Mouse (Mus musculus) heart, embryonic 11.5 days (tissue): ENCODE data around the gene Gm5868. TPM values are rescaled to one million over a fixed set of nuclear protein-coding genes. Genes with fewer than 3 reads are reported as not detected.
A peak's percentile ranks its signal among the peaks of the same experiment; 100 is the strongest.

Experiments used
- ATAC-seq: fragments of 200-750 bp; cut with Nextera tagmentation; replicated peaks from 2 replicates; pipeline ENCODE4 v1.8.0; 2017; ENCODE audit warnings: moderate library complexity; ENCODE audit not compliant: insufficient number of reproducible peaks, low FRiP score, low TSS enrichment
- H3K27ac ChIP-seq: fragments of 300-500 bp; sonication (generic); 2 replicates; pipeline ENCODE4 v1.5.1; 2014; ENCODE audit warnings: mild to moderate bottlenecking, low read depth, low read length
- H3K27me3 ChIP-seq: fragments of 300-500 bp; sonication (generic); 2 replicates; pipeline ENCODE4 v1.6.1; 2014; ENCODE audit warnings: mild to moderate bottlenecking, low read length, mixed read lengths; ENCODE audit not compliant: control insufficient read depth, insufficient read depth
- H3K36me3 ChIP-seq: fragments of 300-500 bp; sonication (generic); 2 replicates; pipeline ENCODE4 v1.6.1; 2014; ENCODE audit warnings: mild to moderate bottlenecking, low read length, moderate library complexity, mixed read lengths; ENCODE audit not compliant: control insufficient read depth, insufficient read depth
- H3K4me1 ChIP-seq: fragments of 300-500 bp; sonication (generic); 2 replicates; pipeline ENCODE4 v1.6.1; 2014; ENCODE audit warnings: low read length; ENCODE audit not compliant: control insufficient read depth, insufficient read depth
- H3K4me2 ChIP-seq: fragments of 300-500 bp; sonication (generic); 2 replicates; pipeline ENCODE4 v1.6.1; 2014; ENCODE audit warnings: mild to moderate bottlenecking, moderate library complexity
- H3K4me3 ChIP-seq: fragments of 300-500 bp; sonication (generic); 2 replicates; pipeline ENCODE4 v1.5.1; 2014; ENCODE audit warnings: low read depth, low read length
- H3K9ac ChIP-seq: fragments of 300-500 bp; sonication (generic); 2 replicates; pipeline ENCODE4 v1.6.1; 2014; ENCODE audit warnings: mild to moderate bottlenecking, low read depth, low read length, moderate library complexity
- H3K9me3 ChIP-seq: fragments of 300-500 bp; sonication (generic); replicated peaks from 2 replicates; pipeline ENCODE4 v1.6.1; 2016; ENCODE audit warnings: low read length; ENCODE audit not compliant: control insufficient read depth
- WGBS: fragments of 180-500 bp; shearing (Covaris S2); extraction: QIAGEN DNeasy Blood & Tissue Kit; methylation state at CpG from one replicate; pipeline ENCODE4 v1.1.7; 2014; ENCODE audit not compliant: insufficient replicate concordance; 5-methylcytosine and 5-hydroxymethylcytosine counted together
- polyA plus RNA-seq: library from polyadenylated mRNA; unstranded; fragments of >200 nt; fragmentation: Nextera tagmentation; extraction: Ambion mirVana; gene quantifications from 2 replicates; pipeline ENCODE4 v1.2.1, GENCODE M21; 2014

Gm5868 gene
- polyA plus RNA-seq = 0.17 and 0.45 TPM in 2 replicates

- peaks cover 17% of the 10 kb centered on the region for H3K27me3 ChIP-seq
- no peak within 1 kb of the TSS for H3K9ac ChIP-seq
- H3K9me3 ChIP-seq = no peaks in the 10 kb centered on the region
- H3K4me1 ChIP-seq = no peaks in the 10 kb centered on the region
- H3K4me2 ChIP-seq = peak within 1 kb of the TSS; percentile 78
- no peaks in the 10 kb centered on the region for H3K36me3 ChIP-seq
- 4% methylated on average over 38 of the region's 38 CpGs for WGBS
- ATAC-seq = 0 out of 2 replicates have a peak, but pooled peaks have one; percentile 46
- no peak within 1 kb of the TSS for H3K27ac ChIP-seq
- H3K4me3 ChIP-seq = peak within 1 kb of the TSS; percentile 44
Observed at GRCm38 (mm10) chr5:72587192-72587681, at the start of gene Gm5868. Gm5868 (minus strand) TSS chr5:72587551.

- H3K36me3 ChIP-seq = no peaks in the 10 kb centered on the region
- H3K27ac ChIP-seq = no peak overlapping the region
- no peak overlapping the region for H3K4me2 ChIP-seq
- no peak overlapping the region for H3K4me3 ChIP-seq
- no peaks in the 10 kb centered on the region for H3K27me3 ChIP-seq
- 89% methylated on average over 3 of the region's 3 CpGs for WGBS
- H3K9ac ChIP-seq = no peak overlapping the region
- H3K4me1 ChIP-seq = no peaks in the 10 kb centered on the region
- no peaks in the 10 kb centered on the region for H3K9me3 ChIP-seq
- ATAC-seq = no peak
Observed at GRCm38 (mm10) chr5:72636576-72636975, 49.2 kb upstream of the Gm5868 start.

- H3K4me2 ChIP-seq = no peak overlapping the region
- no peaks in the 10 kb centered on the region for H3K27me3 ChIP-seq
- WGBS = 56% methylated on average over 3 of the region's 3 CpGs
- H3K4me3 ChIP-seq = no peak overlapping the region
- no peaks in the 10 kb centered on the region for H3K4me1 ChIP-seq
- no peak overlapping the region for H3K27ac ChIP-seq
- no peaks in the 10 kb centered on the region for H3K36me3 ChIP-seq
- no peak overlapping the region for H3K9ac ChIP-seq
- no peak for ATAC-seq
- H3K9me3 ChIP-seq = no peaks in the 10 kb centered on the region
Observed at GRCm38 (mm10) chr5:72636122-72636521, 48.8 kb upstream of the Gm5868 start.

- no peak overlapping the region for H3K4me3 ChIP-seq
- H3K27ac ChIP-seq = no peak overlapping the region
- 76% methylated on average over 9 of the region's 9 CpGs for WGBS
- no peaks in the 10 kb centered on the region for H3K9me3 ChIP-seq
- H3K4me1 ChIP-seq = no peaks in the 10 kb centered on the region
- H3K36me3 ChIP-seq = no peaks in the 10 kb centered on the region
- H3K4me2 ChIP-seq = no peak overlapping the region
- H3K27me3 ChIP-seq = no peaks in the 10 kb centered on the region
- no peak overlapping the region for H3K9ac ChIP-seq
- no peak for ATAC-seq
Observed at GRCm38 (mm10) chr5:72634791-72635271, 47.5 kb upstream of the Gm5868 start.

- no peak overlapping the region for H3K27ac ChIP-seq
- no peaks in the 10 kb centered on the region for H3K9me3 ChIP-seq
- 77% methylated on average over 6 of the region's 6 CpGs for WGBS
- H3K4me1 ChIP-seq = no peaks in the 10 kb centered on the region
- no peaks in the 10 kb centered on the region for H3K27me3 ChIP-seq
- no peak for ATAC-seq
- H3K9ac ChIP-seq = no peak overlapping the region
- no peak overlapping the region for H3K4me2 ChIP-seq
- H3K36me3 ChIP-seq = no peaks in the 10 kb centered on the region
- no peak overlapping the region for H3K4me3 ChIP-seq
Observed at GRCm38 (mm10) chr5:72630026-72630425, 42.7 kb upstream of the Gm5868 start.

- Histone ChIP-seq H3K9ac (no peak overlapping the region), H3K27me3 (no peaks in the 10 kb centered on the region), H3K4me2 (no peak overlapping the region), H3K4me3 (no peak overlapping the region), H3K27ac (no peak overlapping the region), H3K9me3 (no peaks in the 10 kb centered on the region), H3K4me1 (no peaks in the 10 kb centered on the region), H3K36me3 (no peaks in the 10 kb centered on the region)
- ATAC-seq = no peak
- 72% methylated on average over 1 of the region's 1 CpGs for whole genome bisulfite sequencing
Observed at GRCm38 (mm10) chr5:72621022-72621421, 33.7 kb upstream of the Gm5868 start.

GRCm38 (mm10) chr5:72617413-72617812, 30.1 kb upstream of the Gm5868 start:
- Histone ChIP-seq H3K27me3 (no peaks in the 10 kb centered on the region), H3K36me3 (no peaks in the 10 kb centered on the region), H3K4me2 (no peak overlapping the region), H3K27ac (no peak overlapping the region), H3K9ac (no peak overlapping the region), H3K9me3 (no peaks in the 10 kb centered on the region), H3K4me3 (no peak overlapping the region), H3K4me1 (no peaks in the 10 kb centered on the region)
- 66% methylated on average over 4 of the region's 4 CpGs for WGBS
- no peak for ATAC-seq

GRCm38 (mm10) chr5:72603138-72603537, 15.8 kb upstream of the Gm5868 start:
- H3K27me3 ChIP-seq = no peaks in the 10 kb centered on the region
- no peak overlapping the region for H3K4me2 ChIP-seq
- H3K9me3 ChIP-seq = no peaks in the 10 kb centered on the region
- H3K4me1 ChIP-seq = no peaks in the 10 kb centered on the region
- no peak overlapping the region for H3K4me3 ChIP-seq
- no peak overlapping the region for H3K9ac ChIP-seq
- no peak overlapping the region for H3K27ac ChIP-seq
- no peak for ATAC-seq
- WGBS = 84% methylated on average over 4 of the region's 4 CpGs
- no peaks in the 10 kb centered on the region for H3K36me3 ChIP-seq

GRCm38 (mm10) chr5:72601006-72601405, 13.7 kb upstream of the Gm5868 start:
- 0 out of 2 replicates have a peak, but pooled peaks have one; percentile 14 for ATAC-seq
- H3K27ac ChIP-seq = no peak overlapping the region
- no peaks in the 10 kb centered on the region for H3K27me3 ChIP-seq
- H3K4me1 ChIP-seq = no peaks in the 10 kb centered on the region
- no peaks in the 10 kb centered on the region for H3K9me3 ChIP-seq
- H3K36me3 ChIP-seq = no peaks in the 10 kb centered on the region
- no peak overlapping the region for H3K9ac ChIP-seq
- no peak overlapping the region for H3K4me3 ChIP-seq
- 23% methylated on average over 5 of the region's 5 CpGs for WGBS
- H3K4me2 ChIP-seq = no peak overlapping the region
